Mouse (Mus musculus): ENCODE data around the gene Lrrc8c. TPM values are rescaled to one million over a fixed set of nuclear protein-coding genes. Genes with fewer than 3 reads are reported as not detected.

Gene Lrrc8c
- total RNA-seq, 2 experiments from 2014 or later = 23.5 to 27.0 TPM

- DNase-seq (ENCODE audit: extremely low spot score in 1 of 2, low spot score in 1 of 2) = no peak
Observed at GRCm38 (mm10) chr5:105545126-105545525, 25.9 kb downstream of the Lrrc8c start.

GRCm38 (mm10) chr5:105547115-105547514 lies 27.9 kb downstream of the Lrrc8c start:
- no peak for DNase-seq (ENCODE audit: extremely low spot score in 1 of 2, low spot score in 1 of 2)

- DNase-seq (ENCODE audit: extremely low spot score in 1 of 2, low spot score in 1 of 2) = no peak
Observed at GRCm38 (mm10) chr5:105551808-105552207, 32.6 kb downstream of the Lrrc8c start.

- DNase-seq (ENCODE audit: extremely low spot score in 1 of 2, low spot score in 1 of 2) = no peak
Observed at GRCm38 (mm10) chr5:105556291-105556690, 37.1 kb downstream of the Lrrc8c start.

- DNase-seq (ENCODE audit: extremely low spot score in 1 of 2, low spot score in 1 of 2) = no peak
Observed at GRCm38 (mm10) chr5:105557346-105557745, 38.2 kb downstream of the Lrrc8c start.

- DNase-seq (ENCODE audit: extremely low spot score in 1 of 2, low spot score in 1 of 2) = peak in 1 of 2 experiments; percentile 14
Observed at GRCm38 (mm10) chr5:105557777-105558240, 38.6 kb downstream of the Lrrc8c start.

- DNase-seq (ENCODE audit: extremely low spot score in 1 of 2, low spot score in 1 of 2) = no peak
Observed at GRCm38 (mm10) chr5:105558517-105558916, 39.3 kb downstream of the Lrrc8c start.

GRCm38 (mm10) chr5:105561926-105562325 lies 42.7 kb downstream of the Lrrc8c start:
- no peak for DNase-seq (ENCODE audit: extremely low spot score in 1 of 2, low spot score in 1 of 2)

GRCm38 (mm10) chr5:105564761-105565160 lies 45.6 kb downstream of the Lrrc8c start:
- DNase-seq (ENCODE audit: extremely low spot score in 1 of 2, low spot score in 1 of 2) = no peak

- DNase-seq (ENCODE audit: extremely low spot score in 1 of 2, low spot score in 1 of 2) = no peak
Observed at GRCm38 (mm10) chr5:105565824-105566223, 46.6 kb downstream of the Lrrc8c start.

GRCm38 (mm10) chr5:105566852-105567412 lies 47.7 kb downstream of the Lrrc8c start:
- DNase-seq (ENCODE audit: extremely low spot score in 1 of 2, low spot score in 1 of 2) = no peak

- no peak for DNase-seq (ENCODE audit: extremely low spot score in 1 of 2, low spot score in 1 of 2)
Observed at GRCm38 (mm10) chr5:105568043-105568747, 49.0 kb downstream of the Lrrc8c start.

- DNase-seq (ENCODE audit: extremely low spot score in 1 of 2, low spot score in 1 of 2) = no peak
Observed at GRCm38 (mm10) chr5:105569168-105569567, 50.0 kb downstream of the Lrrc8c start.

GRCm38 (mm10) chr5:105572160-105572692 lies 53.0 kb downstream of the Lrrc8c start:
- DNase-seq (ENCODE audit: extremely low spot score in 1 of 2, low spot score in 1 of 2) = no peak

GRCm38 (mm10) chr5:105572876-105573275 lies 53.7 kb downstream of the Lrrc8c start:
- no peak for DNase-seq (ENCODE audit: extremely low spot score in 1 of 2, low spot score in 1 of 2)

- no peak for DNase-seq (ENCODE audit: extremely low spot score in 1 of 2, low spot score in 1 of 2)
Observed at GRCm38 (mm10) chr5:105574835-105575234, 55.6 kb downstream of the Lrrc8c start.

- DNase-seq (ENCODE audit: extremely low spot score in 1 of 2, low spot score in 1 of 2) = no peak
Observed at GRCm38 (mm10) chr5:105575839-105576238, 56.7 kb downstream of the Lrrc8c start.

- no peak for DNase-seq (ENCODE audit: extremely low spot score in 1 of 2, low spot score in 1 of 2)
Observed at GRCm38 (mm10) chr5:105580909-105581308, 61.7 kb downstream of the Lrrc8c start.

- no peak for DNase-seq (ENCODE audit: extremely low spot score in 1 of 2, low spot score in 1 of 2)
Observed at GRCm38 (mm10) chr5:105585929-105586328, 66.7 kb downstream of the Lrrc8c start.

GRCm38 (mm10) chr5:105586655-105587054 lies 67.5 kb downstream of the Lrrc8c start:
- DNase-seq (ENCODE audit: extremely low spot score in 1 of 2, low spot score in 1 of 2) = no peak

- no peak for DNase-seq (ENCODE audit: extremely low spot score in 1 of 2, low spot score in 1 of 2)
Observed at GRCm38 (mm10) chr5:105587471-105587870, 68.3 kb downstream of the Lrrc8c start.

GRCm38 (mm10) chr5:105588683-105589082 lies 69.5 kb downstream of the Lrrc8c start:
- no peak for DNase-seq (ENCODE audit: extremely low spot score in 1 of 2, low spot score in 1 of 2)
